Mouse (Mus musculus): ENCODE results near the gene Olfr727.

Olfr727 gene

GRCm38 (mm10) chr14:50122886-50123285 lies at the start of gene Olfr727:
Gene Olfr727 (plus strand): TSS chr14:50123186.
- no peak for DNase-seq (ENCODE audit: low spot score)

DNA sequence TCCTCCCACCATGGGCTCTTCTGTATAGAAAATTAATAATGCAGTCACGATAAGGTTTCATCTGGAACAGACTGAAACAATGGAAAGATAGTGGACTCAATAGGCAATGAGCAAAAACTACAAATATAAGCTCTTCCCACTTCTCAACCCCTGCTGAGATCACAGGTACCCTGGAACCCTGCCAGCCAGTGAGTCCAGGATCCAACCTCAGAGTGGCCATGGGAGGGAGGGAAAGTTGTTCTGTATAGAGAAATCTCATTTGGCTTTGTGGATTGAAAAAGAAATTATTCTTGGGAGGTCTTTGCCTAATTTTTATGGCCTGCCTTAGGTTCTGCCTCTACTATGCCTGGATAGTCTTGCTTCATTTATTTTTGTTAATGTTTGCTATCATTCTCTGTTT lies 32.1 kb upstream of the Olfr727 start, which contains the start of gene Olfr726:
TSS of gene Olfr726 (minus strand) at position 101 of the 400 bp plus-strand sequence.
- no peak for DNase-seq (ENCODE audit: low spot score)

- no peak for DNase-seq (ENCODE audit: low spot score)
Measured at GRCm38 (mm10) chr14:50142580-50142979, 19.6 kb downstream of the Olfr727 start, which contains the start of gene Olfr728. Gene Olfr728 (minus strand): TSS chr14:50142680.

GRCm38 (mm10) chr14:50152810-50153209 lies 29.8 kb downstream of the Olfr727 start, which contains the start of gene Olfr729:
Gene Olfr729 (minus strand): TSS chr14:50152910.
- DNase-seq (ENCODE audit: low spot score), result no peak

All from ovary, postnatal 36 days (tissue).